Mouse (Mus musculus) C2C12 (cell line): ENCODE data around the gene Fkrp.

Experiments used
- CEBPB ChIP-seq: IDR thresholded peaks from one replicate; pipeline ENCODE4 v1.6.1; 2011; ENCODE audit warnings: low read depth, mild to moderate bottlenecking, control low read depth, moderate library complexity
- CTCF ChIP-seq: IDR thresholded peaks from one replicate; pipeline ENCODE4 v1.5.1; 2011; ENCODE audit not compliant: control insufficient read depth, insufficient read depth, insufficient read length
- FOSL1 ChIP-seq: IDR thresholded peaks from one replicate; pipeline ENCODE4 v1.8.0; 2011; ENCODE audit warnings: mild to moderate bottlenecking, low read length; ENCODE audit not compliant: poor library complexity, insufficient read depth, severe bottlenecking
- MAX ChIP-seq: IDR thresholded peaks from one replicate; pipeline ENCODE4 v1.6.1; 2011; ENCODE audit warnings: mild to moderate bottlenecking, control low read depth
- MYOD1 ChIP-seq: IDR thresholded peaks from one replicate; pipeline ENCODE4 v1.6.1; 2011; ENCODE audit warnings: low read depth; ENCODE audit not compliant: control insufficient read depth, insufficient read length
- USF1 ChIP-seq: IDR thresholded peaks from one replicate; pipeline ENCODE4 v1.6.1; 2011; ENCODE audit warnings: low read depth, mild to moderate bottlenecking, control low read depth, moderate library complexity

DNA sequence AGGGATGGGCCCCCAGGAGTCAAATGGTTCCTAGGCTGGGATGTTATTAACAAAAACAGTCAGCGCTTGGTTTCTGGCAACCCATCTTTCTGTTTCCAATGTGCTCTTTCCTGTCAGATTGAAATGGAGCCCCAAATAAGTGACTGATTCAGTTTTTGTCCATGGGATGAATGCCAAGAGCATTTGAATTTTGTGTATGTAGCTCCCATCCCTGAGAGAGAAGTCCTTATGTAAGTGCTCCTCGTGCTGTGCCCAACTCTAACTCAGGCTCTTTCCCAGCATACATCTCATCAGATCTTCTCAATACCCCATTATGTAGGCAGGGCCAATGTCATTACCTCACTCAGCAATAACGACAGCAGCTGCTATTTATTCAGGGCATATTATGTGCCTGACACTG, 1.2 kb upstream of the Fkrp start:
- TF ChIP-seq CTCF (no peak), FOSL1 (no peak), CEBPB (no peak), MAX (no peak), USF1 (no peak), MYOD1 (no peak)
